Mouse (Mus musculus) intestine, embryonic 16.5 days (tissue): Measurements from ENCODE around the gene Ptpn6. TPM values are rescaled to one million over a fixed set of nuclear protein-coding genes. Genes with fewer than 3 reads are reported as not detected.

Experiments
- ATAC-seq: fragments of 200-750 bp; cut with Nextera tagmentation; 2 replicates; pipeline ENCODE4 v1.8.0; 2017; ENCODE audit warnings: moderate TSS enrichment, moderate library complexity
- H3K27ac ChIP-seq: fragments of 300-500 bp; sonication (generic); 2 replicates; pipeline ENCODE4 v1.5.1; 2014; ENCODE audit warnings: mild to moderate bottlenecking, low read length
- H3K27me3 ChIP-seq: fragments of 300-500 bp; sonication (generic); replicated peaks from 2 replicates; pipeline ENCODE4 v1.6.1; 2014; ENCODE audit warnings: low read length, control low read depth, mixed read lengths; ENCODE audit not compliant: control insufficient read depth, insufficient read depth
- H3K36me3 ChIP-seq: fragments of 300-500 bp; sonication (generic); 2 replicates; pipeline ENCODE4 v1.6.1; 2014; ENCODE audit warnings: low read length, control low read depth; ENCODE audit not compliant: control insufficient read depth, insufficient read depth
- H3K4me1 ChIP-seq: fragments of 300-500 bp; sonication (generic); 2 replicates; pipeline ENCODE4 v1.6.1; 2014; ENCODE audit warnings: low read length, control low read depth, mixed read lengths; ENCODE audit not compliant: control insufficient read depth, insufficient read depth
- H3K4me2 ChIP-seq: fragments of 300-500 bp; sonication (generic); 2 replicates; pipeline ENCODE4 v1.6.1; 2014; ENCODE audit warnings: low read depth, low read length, control low read depth
- H3K4me3 ChIP-seq: fragments of 300-500 bp; sonication (generic); 2 replicates; pipeline ENCODE4 v1.5.1; 2014; ENCODE audit warnings: mild to moderate bottlenecking, low read length
- H3K9ac ChIP-seq: fragments of 300-500 bp; sonication (generic); 2 replicates; pipeline ENCODE4 v1.6.1; 2014; ENCODE audit warnings: low read depth, low read length
- H3K9me3 ChIP-seq: fragments of 300-500 bp; sonication (generic); 2 replicates; pipeline ENCODE4 v1.6.1; 2016; ENCODE audit warnings: low read length, control low read depth; ENCODE audit not compliant: control insufficient read depth
- WGBS: fragments of 180-500 bp; shearing (Covaris S2); extraction: QIAGEN DNeasy Blood & Tissue Kit; methylation state at CpG from one replicate; pipeline ENCODE4 v1.1.7; 2014; 5-methylcytosine and 5-hydroxymethylcytosine counted together
- polyA plus RNA-seq: library from polyadenylated mRNA; unstranded; fragments of >200 nt; fragmentation: Nextera tagmentation; extraction: Ambion mirVana; gene quantifications from 2 replicates; pipeline ENCODE4 v1.2.1, GENCODE M21; 2015

Gene Ptpn6
- polyA plus RNA-seq, 1 experiment from 2014 or later, result 20.4 TPM

DNA sequence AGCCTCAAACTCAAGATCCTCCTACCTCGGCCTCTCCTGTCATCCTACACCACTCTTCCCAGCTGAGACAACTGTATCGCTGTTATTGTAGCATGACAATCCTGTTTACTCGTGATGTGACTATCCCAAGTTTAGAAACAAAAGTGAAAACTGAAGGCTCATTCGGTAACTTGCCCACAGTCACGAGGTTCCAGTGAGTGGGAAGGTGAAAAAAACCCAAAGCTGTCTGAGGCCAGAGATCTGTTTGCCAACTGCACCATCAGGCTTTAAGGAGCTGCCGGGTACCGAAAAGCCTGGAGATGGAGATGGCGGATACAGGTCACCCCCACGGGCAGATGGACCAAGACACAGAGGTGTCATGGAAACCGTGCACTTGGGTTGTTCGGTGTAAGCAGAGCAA is 1.5 kb downstream of the Ptpn6 start:
- Histone ChIP-seq H3K4me3 (no peak overlapping the region), H3K4me2 (no peak overlapping the region), H3K4me1 (peaks cover 25% of the 10 kb centered on the region), H3K9ac (no peak overlapping the region), H3K36me3 (no peaks in the 10 kb centered on the region), H3K9me3 (no peaks in the 10 kb centered on the region), H3K27me3 (no peaks in the 10 kb centered on the region), H3K27ac (no peak overlapping the region)
- 90% methylated on average over 11 of the region's 11 CpGs for WGBS
- no peak for ATAC-seq

GRCm38 (mm10) chr6:124734417-124734816 is 4.1 kb downstream of the Ptpn6 start:
- Histone ChIP-seq H3K4me1 (peaks cover 12% of the 10 kb centered on the region), H3K36me3 (no peaks in the 10 kb centered on the region), H3K27ac (no peak overlapping the region), H3K9ac (no peak overlapping the region), H3K4me3 (no peak overlapping the region), H3K9me3 (no peaks in the 10 kb centered on the region), H3K4me2 (no peak overlapping the region), H3K27me3 (no peaks in the 10 kb centered on the region)
- no peak for ATAC-seq
- WGBS, result 88% methylated on average over 3 of the region's 3 CpGs

GRCm38 (mm10) chr6:124732476-124733370 is 5.8 kb downstream of the Ptpn6 start:
- Histone ChIP-seq H3K27ac (no peak overlapping the region; the same call in 1 of the 2 replicates), H3K4me1 (peaks cover 11% of the 10 kb centered on the region), H3K4me2 (no peak overlapping the region), H3K27me3 (no peaks in the 10 kb centered on the region), H3K36me3 (no peaks in the 10 kb centered on the region), H3K9me3 (no peaks in the 10 kb centered on the region), H3K9ac (peak overlapping the region; percentile 29), H3K4me3 (0 out of 2 replicates have a peak overlapping the region, but pooled peaks have one; percentile 19)
- 56% methylated on average over 19 of the region's 19 CpGs for WGBS
- peak; percentile 31 for ATAC-seq

- H3K27ac ChIP-seq, result no peak overlapping the region
- no peak for ATAC-seq
- H3K4me2 ChIP-seq, result no peak overlapping the region
- no peaks in the 10 kb centered on the region for H3K36me3 ChIP-seq
- WGBS, result 88% methylated on average over 7 of the region's 7 CpGs
- H3K9me3 ChIP-seq, result no peaks in the 10 kb centered on the region
- H3K4me3 ChIP-seq, result no peak overlapping the region
- no peaks in the 10 kb centered on the region for H3K27me3 ChIP-seq
- peaks cover 13% of the 10 kb centered on the region for H3K4me1 ChIP-seq
- H3K9ac ChIP-seq, result no peak overlapping the region
These were observed 7.5 kb downstream of the Ptpn6 start for GRCm38 (mm10) chr6:124731038-124731437.

- Histone ChIP-seq H3K9me3 (no peaks in the 10 kb centered on the region), H3K27me3 (no peaks in the 10 kb centered on the region), H3K4me2 (no peak overlapping the region), H3K4me1 (peaks cover 13% of the 10 kb centered on the region), H3K4me3 (no peak overlapping the region), H3K9ac (no peak overlapping the region), H3K36me3 (no peaks in the 10 kb centered on the region), H3K27ac (no peak overlapping the region)
- WGBS, result 78% methylated on average over 8 of the region's 8 CpGs
- no peak for ATAC-seq
These were observed 8.4 kb downstream of the Ptpn6 start for GRCm38 (mm10) chr6:124729850-124730705.

DNA sequence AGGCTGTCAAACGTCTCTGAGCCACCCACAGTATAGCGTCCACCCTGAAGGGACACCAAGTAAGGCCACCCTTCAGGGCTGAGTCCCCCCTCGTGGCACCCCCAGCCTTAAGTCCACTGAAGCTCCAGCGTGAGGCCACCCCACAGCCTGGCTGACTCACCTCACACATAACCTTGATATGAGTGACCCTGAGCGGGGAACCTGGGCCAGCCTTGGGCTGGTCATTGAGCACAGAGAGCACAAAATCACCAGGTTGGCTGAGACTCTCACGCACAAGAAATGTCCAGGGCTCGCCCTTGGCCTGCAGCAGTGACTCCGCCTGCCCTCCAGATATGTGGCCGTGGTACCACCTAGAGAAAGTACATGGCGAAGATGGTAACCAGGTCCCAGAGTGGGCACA is 9.9 kb downstream of the Ptpn6 start:
- Histone ChIP-seq H3K4me3 (no peak overlapping the region), H3K27me3 (no peaks in the 10 kb centered on the region), H3K9me3 (no peaks in the 10 kb centered on the region), H3K4me1 (peaks cover 13% of the 10 kb centered on the region), H3K27ac (no peak overlapping the region), H3K9ac (no peak overlapping the region), H3K36me3 (no peaks in the 10 kb centered on the region), H3K4me2 (no peak overlapping the region)
- ATAC-seq, result no peak
- WGBS, result 87% methylated on average over 10 of the region's 10 CpGs

GRCm38 (mm10) chr6:124724472-124724871 is 14.0 kb downstream of the Ptpn6 start:
- H3K4me3 ChIP-seq, result no peak overlapping the region
- no peaks in the 10 kb centered on the region for H3K9me3 ChIP-seq
- no peak overlapping the region for H3K27ac ChIP-seq
- H3K27me3 ChIP-seq, result no peaks in the 10 kb centered on the region
- no peak overlapping the region for H3K4me2 ChIP-seq
- H3K36me3 ChIP-seq, result no peaks in the 10 kb centered on the region
- H3K9ac ChIP-seq, result no peak overlapping the region
- no peak for ATAC-seq
- 90% methylated on average over 10 of the region's 10 CpGs for WGBS
- peaks cover 10% of the 10 kb centered on the region; the same call in 1 of the 2 replicates for H3K4me1 ChIP-seq

DNA sequence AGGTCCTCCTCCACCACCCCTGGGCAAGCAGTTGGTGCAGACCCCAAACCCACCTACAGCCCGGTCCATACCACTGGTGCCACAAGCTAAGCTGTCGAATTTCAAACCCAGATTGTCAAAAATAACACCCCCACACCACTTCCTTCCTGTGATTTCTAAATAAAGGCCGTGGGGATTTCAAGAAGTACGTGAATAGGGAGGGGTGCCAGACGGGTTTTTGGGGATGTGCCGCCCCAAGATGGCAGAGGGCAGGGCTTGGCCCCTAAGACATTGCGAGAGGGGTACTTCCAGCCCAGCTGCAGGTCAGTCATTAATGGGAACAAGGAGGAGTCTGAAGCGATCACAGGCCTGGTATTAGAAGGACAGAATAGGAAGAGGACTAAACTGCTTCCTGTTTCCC is 15.0 kb downstream of the Ptpn6 start:
- ATAC-seq, result no peak
- H3K27ac ChIP-seq, result no peak overlapping the region
- 76% methylated on average over 8 of the region's 8 CpGs for WGBS

DNA sequence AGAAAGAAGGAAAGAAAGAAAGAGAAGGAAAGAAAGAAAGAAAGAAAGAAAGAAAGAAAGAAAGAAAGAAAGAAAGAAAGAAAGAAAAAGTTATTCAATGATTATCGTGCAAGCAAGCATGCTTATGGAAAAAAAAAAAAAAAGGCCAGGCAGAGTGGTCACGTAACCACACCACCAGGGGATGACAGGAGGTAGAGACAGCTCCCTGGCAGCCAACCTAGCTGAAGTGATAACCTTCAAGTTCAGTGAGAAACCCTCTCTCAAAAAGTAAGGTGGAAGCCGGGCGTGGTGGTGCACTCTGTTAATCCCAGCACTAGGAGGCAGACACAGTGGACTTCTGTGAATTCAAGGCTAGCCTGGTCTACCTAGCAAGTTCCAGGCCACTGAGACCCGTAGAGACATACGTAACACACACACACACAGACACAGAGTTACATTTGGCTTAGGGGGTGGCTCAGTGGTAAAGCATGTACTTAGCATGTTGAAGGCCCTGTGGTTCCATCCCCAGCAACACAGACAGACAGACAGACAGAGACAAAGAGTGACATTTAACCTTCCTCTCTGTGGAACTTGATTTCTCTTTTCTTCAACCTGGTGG is 15.5 kb downstream of the Ptpn6 start:
- peaks cover 6% of the 10 kb centered on the region; the same call in 1 of the 2 replicates for H3K4me1 ChIP-seq
- no peaks in the 10 kb centered on the region for H3K27me3 ChIP-seq
- no peak for ATAC-seq
- 86% methylated on average over 6 of the region's 6 CpGs for WGBS
- H3K27ac ChIP-seq, result no peak overlapping the region
- H3K9ac ChIP-seq, result no peak overlapping the region
- H3K9me3 ChIP-seq, result no peaks in the 10 kb centered on the region
- H3K36me3 ChIP-seq, result no peaks in the 10 kb centered on the region
- no peak overlapping the region for H3K4me2 ChIP-seq
- H3K4me3 ChIP-seq, result no peak overlapping the region

More for the DNA sequence above, 15.0 kb downstream of the Ptpn6 start:
- H3K4me3 ChIP-seq, result no peak overlapping the region
- 0 out of 2 replicates have a peak overlapping the region, but pooled peaks have one; percentile 23 for H3K9ac ChIP-seq
- H3K4me2 ChIP-seq, result no peak overlapping the region
- no peaks in the 10 kb centered on the region for H3K27me3 ChIP-seq
- no peaks in the 10 kb centered on the region for H3K9me3 ChIP-seq
- no peaks in the 10 kb centered on the region for H3K36me3 ChIP-seq
- H3K4me1 ChIP-seq, result peaks cover 10% of the 10 kb centered on the region; the same call in 1 of the 2 replicates
